Mouse (Mus musculus) MEL (cell line): Measurements from ENCODE around the gene Hmgb3.

ENCODE experiments used
- CHD2 ChIP-seq: IDR thresholded peaks from 2 replicates; pipeline ENCODE4 v1.6.1; 2011; ENCODE audit warnings: low read length, improper control_type of control experiment
- EP300 ChIP-seq, 2 experiments: IDR thresholded peaks; 2 replicates each; pipeline ENCODE4 v1.6.1; 2011; ENCODE audit warnings: improper control_type of control experiment in 2 of 2, low read length in 2 of 2, low read depth in 1 of 2, mild to moderate bottlenecking in 1 of 2
- MAZ ChIP-seq: IDR thresholded peaks from 2 replicates; pipeline ENCODE4 v1.6.1; 2012; ENCODE audit warnings: low read depth, mild to moderate bottlenecking, inconsistent platforms, low read length, improper control_type of control experiment

GRCm38 (mm10) chrX:71555415-71556114 is at the start of gene Hmgb3:
- TF ChIP-seq CHD2 = no peak; the same call in 1 of the 2 replicates
- no peak for TF ChIP-seq EP300 (IDR thresholded peaks at IDR 0.05; ENCODE audit: low read depth in 1 of 2, low read length in 2 of 2)
- no peak for TF ChIP-seq MAZ
